Mouse (Mus musculus): ENCODE measurements around the gene Tmem38b.
A peak's percentile ranks its signal among the peaks of the same experiment; 100 is the strongest.

Gene Tmem38b

DNA sequence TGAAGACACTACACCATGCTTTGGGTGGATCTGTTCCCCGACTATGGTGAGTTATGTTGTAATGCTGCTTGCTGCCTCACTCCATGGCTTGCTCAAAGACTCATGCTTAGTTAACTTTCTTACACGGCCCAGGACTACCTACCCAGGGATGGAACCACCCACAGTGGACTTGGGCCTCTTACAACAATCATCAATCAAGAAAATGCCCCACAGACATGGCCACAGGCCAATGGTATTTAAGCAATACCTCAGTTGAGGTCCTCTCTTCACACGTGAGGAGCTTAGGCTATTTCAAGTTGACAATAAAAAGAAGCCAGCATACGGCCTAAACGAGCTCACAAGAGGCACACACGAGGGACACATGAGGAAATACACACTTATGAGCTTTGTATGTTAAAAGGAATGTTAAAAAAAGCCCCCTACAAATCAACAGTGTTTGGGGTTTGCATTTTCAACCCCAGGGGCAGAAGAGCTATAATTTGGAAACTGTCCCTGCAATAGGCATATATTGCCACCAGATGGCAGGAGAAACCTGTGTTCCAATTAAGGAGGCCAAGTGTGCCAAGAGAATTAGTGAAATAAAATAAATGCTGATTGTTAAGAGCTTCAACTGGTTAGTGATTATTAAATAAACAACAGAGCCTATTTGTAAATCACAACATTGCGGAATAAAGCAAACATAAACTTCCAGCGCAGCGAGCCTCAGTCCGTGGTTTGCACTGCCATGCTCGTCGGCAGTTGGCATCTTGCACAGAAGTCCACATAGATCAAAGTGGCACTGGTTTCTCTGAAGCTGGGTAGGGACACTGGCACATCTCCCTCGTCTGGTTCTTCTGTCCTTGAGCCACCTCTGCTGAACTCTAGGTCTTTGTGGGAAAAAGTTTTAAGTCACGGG lies 58.8 kb downstream of the Tmem38b start:
- peak in 1 of 2 experiments; percentile 50 for DNase-seq

DNA sequence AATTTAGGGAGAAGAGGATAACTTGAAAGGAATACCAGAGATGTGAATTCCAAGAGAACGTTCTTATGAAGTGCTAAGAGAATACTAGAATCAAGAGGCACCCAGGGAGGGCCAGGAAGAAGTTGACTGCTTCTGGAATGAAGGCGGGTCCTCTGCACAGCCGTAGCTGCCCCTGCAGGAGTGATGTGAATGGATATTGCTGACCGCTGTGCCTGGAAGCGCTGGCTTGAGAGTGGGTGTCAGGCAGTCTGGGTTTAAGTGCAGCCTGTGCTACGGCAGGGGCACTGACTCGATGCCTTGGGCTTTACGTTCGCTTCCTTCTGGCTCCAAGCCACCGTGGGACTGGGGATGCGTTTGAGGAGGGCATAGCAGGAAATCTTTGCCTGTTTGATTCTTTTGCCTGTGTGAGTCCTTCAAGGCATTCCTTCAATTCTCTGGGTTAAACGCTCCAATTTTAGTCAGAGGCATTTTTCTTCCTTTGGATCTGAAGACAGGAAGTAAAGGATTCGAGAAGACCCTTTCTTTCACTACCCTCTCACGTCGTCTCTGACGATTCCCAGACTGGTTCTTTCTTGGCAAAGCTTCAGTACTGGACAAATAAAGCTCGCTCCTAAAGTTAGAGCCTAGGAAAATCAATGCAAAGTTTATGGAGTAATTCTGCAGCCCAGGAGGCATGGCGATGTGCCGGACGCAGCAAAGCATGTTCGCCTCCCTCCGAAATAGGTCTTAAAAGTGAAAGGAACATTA lies 60.7 kb downstream of the Tmem38b start:
- DNase-seq, result no peak

DNA sequence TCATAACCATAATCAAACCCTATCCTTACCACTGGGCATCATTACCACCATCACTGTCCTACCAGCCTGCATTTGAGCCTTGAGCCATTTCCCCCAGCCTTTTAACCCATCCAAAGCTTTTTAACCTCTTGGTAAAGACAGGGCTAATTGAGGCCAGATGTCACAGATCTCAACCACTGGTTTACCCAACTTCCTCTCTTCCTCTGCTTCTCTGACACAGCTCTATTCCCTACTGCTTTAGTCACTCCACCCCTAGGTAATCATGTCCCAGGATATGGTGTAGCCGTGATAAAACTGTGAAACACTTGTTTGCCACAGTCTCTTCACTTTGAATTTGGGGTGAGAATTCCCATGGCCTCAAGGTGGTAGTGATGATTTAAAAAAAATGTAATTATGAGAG lies 69.5 kb downstream of the Tmem38b start:
- no peak for DNase-seq

DNA sequence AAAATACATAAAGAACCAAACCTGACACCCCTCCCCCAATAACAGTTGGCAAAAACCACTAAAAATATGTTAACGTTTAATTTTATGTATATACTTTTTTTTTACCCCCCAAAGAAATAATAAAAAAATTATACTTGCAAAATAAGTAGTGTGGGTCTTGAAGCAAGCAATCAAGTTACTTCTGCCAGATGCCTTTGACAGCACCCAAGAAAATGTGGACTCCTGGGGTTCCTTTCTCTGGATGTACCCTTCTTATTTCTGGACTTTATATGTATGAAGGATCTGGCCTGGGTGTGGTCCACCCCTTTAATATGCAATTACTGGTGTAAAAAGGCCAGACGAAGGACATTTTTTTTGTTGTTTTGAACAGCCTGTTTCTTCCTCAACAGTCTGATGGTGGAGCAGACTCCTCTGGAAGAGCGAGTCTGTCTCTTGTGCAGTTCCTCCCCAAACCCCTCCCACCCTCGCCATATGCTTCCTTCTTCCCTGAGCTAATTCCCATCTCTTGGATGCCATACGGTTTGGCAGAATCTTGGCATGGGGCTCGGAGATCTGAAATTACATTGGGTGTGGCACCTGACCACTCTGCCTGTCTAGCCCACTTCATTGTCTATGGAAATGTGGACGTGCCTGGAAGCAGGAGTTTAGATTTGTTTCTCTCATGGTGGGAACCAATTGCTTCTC lies 70.4 kb downstream of the Tmem38b start:
- DNase-seq, result no peak

DNA sequence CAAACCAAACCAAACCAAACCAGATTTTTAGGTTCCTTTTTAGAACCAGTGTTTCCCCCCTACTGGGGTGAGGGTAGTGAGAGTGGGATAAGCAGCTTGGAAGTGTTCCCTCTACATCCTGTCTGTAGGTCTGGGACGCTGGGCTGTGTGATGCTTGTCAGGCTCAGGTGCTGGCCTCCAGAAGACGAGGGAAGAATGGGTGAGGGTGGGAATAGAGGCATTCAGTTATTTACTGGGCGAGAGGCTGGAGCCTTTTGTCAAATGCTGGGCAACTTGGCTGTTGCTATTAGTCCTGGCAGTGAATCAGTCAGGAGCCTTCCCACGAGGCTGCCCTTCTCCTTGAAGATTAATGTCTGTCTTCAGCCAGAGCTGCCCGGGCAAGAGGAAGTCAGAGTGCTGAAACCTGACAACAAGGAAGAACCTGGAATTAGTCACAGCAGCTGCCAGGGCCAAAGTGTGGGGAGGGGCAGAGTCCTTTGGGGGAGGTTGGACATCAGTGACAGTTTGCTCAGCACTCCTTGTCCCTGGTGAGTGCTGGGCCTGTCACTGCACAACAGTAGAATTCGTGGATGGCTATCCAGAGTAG lies 74.6 kb downstream of the Tmem38b start:
- peak; percentile 42 to 69 for DNase-seq

DNA sequence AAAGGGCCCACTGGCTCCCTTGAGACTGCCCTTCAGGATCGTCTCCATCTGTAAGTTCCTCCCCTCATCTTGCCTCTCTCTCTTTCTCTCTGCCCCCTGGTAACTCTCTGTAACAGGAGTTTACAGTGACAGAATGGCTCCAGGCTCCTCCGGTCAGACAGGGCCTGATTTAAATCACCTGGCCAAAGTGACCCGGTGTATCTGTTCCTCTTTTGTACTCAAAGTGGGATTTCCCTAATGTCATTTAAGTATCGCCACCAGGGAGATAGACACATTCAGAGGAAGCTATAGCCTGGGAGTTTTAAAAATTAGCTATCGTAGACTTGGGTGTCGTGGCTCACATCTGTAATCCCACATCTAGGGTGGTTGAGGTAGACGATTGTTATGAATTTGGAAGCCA lies 78.5 kb downstream of the Tmem38b start:
- no peak for DNase-seq

DNA sequence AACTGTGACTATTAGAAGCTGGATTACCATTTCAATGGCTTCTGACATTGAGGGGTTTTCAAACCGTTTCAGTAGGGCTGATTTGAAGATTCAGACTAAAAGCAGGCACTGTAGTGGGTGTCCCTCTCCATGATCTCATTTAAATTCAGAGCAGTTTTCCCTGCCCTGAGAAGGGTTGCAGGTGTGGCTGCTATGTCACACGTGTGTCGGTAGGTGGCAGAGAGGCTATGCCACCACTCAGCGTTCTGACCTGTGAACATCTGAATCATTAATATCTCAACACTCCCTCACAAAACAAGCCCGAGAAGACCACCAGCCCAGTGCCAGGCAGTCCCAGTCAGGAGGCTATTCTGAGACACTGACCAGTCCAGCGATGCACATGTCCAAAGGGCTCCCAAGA lies 79.7 kb downstream of the Tmem38b start:
- no peak for DNase-seq

DNA sequence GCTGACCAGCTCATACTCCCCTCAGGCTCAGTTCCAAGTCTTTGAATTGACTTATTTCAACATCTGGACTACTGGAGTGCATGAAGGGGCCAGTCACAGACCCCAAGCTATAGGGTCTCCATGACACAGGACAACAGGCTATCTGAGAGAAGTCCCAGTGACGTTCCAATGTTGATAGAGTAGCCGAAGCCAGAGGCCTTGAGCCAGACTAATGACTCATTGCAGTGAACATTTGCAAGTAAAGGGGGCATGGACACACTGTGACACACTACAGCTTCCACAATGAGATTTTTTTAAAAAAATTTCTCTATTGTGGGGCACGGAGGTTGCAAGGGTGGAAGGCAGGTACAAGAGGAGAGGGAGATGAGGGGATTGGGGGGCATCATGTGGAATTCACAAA lies 81.2 kb downstream of the Tmem38b start:
- DNase-seq, result no peak

Data from kidney, postnatal 25 days (tissue).